Mouse (Mus musculus): Measurements from ENCODE around the gene Pdk1. TPM values are rescaled to one million over a fixed set of nuclear protein-coding genes. Genes with fewer than 3 reads are reported as not detected.

Pdk1 gene
- polyA plus RNA-seq, 1 experiment = 31.7 TPM

- peak overlapping the region; percentile 42; the same call in 1 of the 2 replicates for H3K27ac ChIP-seq (ENCODE audit: insufficient read depth, low read length)
- peaks cover 3% of the 10 kb centered on the region for H3K4me1 ChIP-seq (ENCODE audit: control insufficient read depth, insufficient read depth, low read length)
- TF ChIP-seq CTCF (IDR thresholded peaks at IDR 0.05; ENCODE audit: extremely low read depth, insufficient read depth, low read length) (no peak), POLR2A (IDR thresholded peaks at IDR 0.05; ENCODE audit: extremely low read depth, insufficient read depth, low read length) (no peak)
- H3K4me3 ChIP-seq (ENCODE audit: insufficient read depth, low read length) = no peak overlapping the region
These were observed 4.8 kb upstream of the Pdk1 start for GRCm38 (mm10) chr2:71868256-71868655.

GRCm38 (mm10) chr2:71872141-71872540, 883 bp upstream of the Pdk1 start:
- TF ChIP-seq CTCF (IDR thresholded peaks at IDR 0.05; ENCODE audit: extremely low read depth, insufficient read depth, low read length) = no peak
- no peak for TF ChIP-seq POLR2A (IDR thresholded peaks at IDR 0.05; ENCODE audit: extremely low read depth, insufficient read depth, low read length)
- no peak overlapping the region; the same call in 1 of the 2 replicates for H3K4me3 ChIP-seq (ENCODE audit: insufficient read depth, low read length)
- H3K27ac ChIP-seq (ENCODE audit: insufficient read depth, low read length) = no peak overlapping the region
- peaks cover 5% of the 10 kb centered on the region for H3K4me1 ChIP-seq (ENCODE audit: control insufficient read depth, insufficient read depth, low read length)

GRCm38 (mm10) chr2:71873474-71874322, 674 bp downstream of the Pdk1 start:
- Histone ChIP-seq H3K4me3 (ENCODE audit: insufficient read depth, low read length) (peak overlapping the region; percentile 42), H3K27ac (ENCODE audit: insufficient read depth, low read length) (peak overlapping the region; percentile 93)
- TF ChIP-seq POLR2A (IDR thresholded peaks at IDR 0.05; ENCODE audit: extremely low read depth, insufficient read depth, low read length) (no peak), CTCF (IDR thresholded peaks at IDR 0.05; ENCODE audit: extremely low read depth, insufficient read depth, low read length) (no peak)

GRCm38 (mm10) chr2:71874422-71874821, 1.4 kb downstream of the Pdk1 start:
- peak overlapping the region; percentile 42; the same call in 1 of the 2 replicates for H3K4me3 ChIP-seq (ENCODE audit: insufficient read depth, low read length)

More at GRCm38 (mm10) chr2:71873474-71874322, 674 bp downstream of the Pdk1 start:
- peaks cover 5% of the 10 kb centered on the region for H3K4me1 ChIP-seq (ENCODE audit: control insufficient read depth, insufficient read depth, low read length)

GRCm38 (mm10) chr2:71874836-71875235, 1.8 kb downstream of the Pdk1 start:
- H3K4me3 ChIP-seq (ENCODE audit: insufficient read depth, low read length) = peak overlapping the region; percentile 42; the same call in 1 of the 2 replicates
- H3K4me1 ChIP-seq (ENCODE audit: control insufficient read depth, insufficient read depth, low read length) = peaks cover 5% of the 10 kb centered on the region
- no peak overlapping the region for H3K27ac ChIP-seq (ENCODE audit: insufficient read depth, low read length)
- no peak for TF ChIP-seq POLR2A (IDR thresholded peaks at IDR 0.05; ENCODE audit: extremely low read depth, insufficient read depth, low read length)
- no peak for TF ChIP-seq CTCF (IDR thresholded peaks at IDR 0.05; ENCODE audit: extremely low read depth, insufficient read depth, low read length)

More at GRCm38 (mm10) chr2:71874422-71874821, 1.4 kb downstream of the Pdk1 start:
- Histone ChIP-seq H3K27ac (ENCODE audit: insufficient read depth, low read length) (no peak overlapping the region), H3K4me1 (ENCODE audit: control insufficient read depth, insufficient read depth, low read length) (peaks cover 5% of the 10 kb centered on the region)
- no peak for TF ChIP-seq POLR2A (IDR thresholded peaks at IDR 0.05; ENCODE audit: extremely low read depth, insufficient read depth, low read length)
- TF ChIP-seq CTCF (IDR thresholded peaks at IDR 0.05; ENCODE audit: extremely low read depth, insufficient read depth, low read length) = no peak

GRCm38 (mm10) chr2:71877865-71878264, 4.8 kb downstream of the Pdk1 start:
- TF ChIP-seq POLR2A (IDR thresholded peaks at IDR 0.05; ENCODE audit: extremely low read depth, insufficient read depth, low read length) (no peak), CTCF (IDR thresholded peaks at IDR 0.05; ENCODE audit: extremely low read depth, insufficient read depth, low read length) (no peak)
- Histone ChIP-seq H3K4me3 (ENCODE audit: insufficient read depth, low read length) (no peak overlapping the region), H3K27ac (ENCODE audit: insufficient read depth, low read length) (no peak overlapping the region), H3K4me1 (ENCODE audit: control insufficient read depth, insufficient read depth, low read length) (peaks cover 5% of the 10 kb centered on the region)

GRCm38 (mm10) chr2:71878441-71878840, 5.4 kb downstream of the Pdk1 start:
- no peak overlapping the region for H3K27ac ChIP-seq (ENCODE audit: insufficient read depth, low read length)
- H3K4me1 ChIP-seq (ENCODE audit: control insufficient read depth, insufficient read depth, low read length) = peaks cover 5% of the 10 kb centered on the region
- TF ChIP-seq CTCF (IDR thresholded peaks at IDR 0.05; ENCODE audit: extremely low read depth, insufficient read depth, low read length) = no peak
- TF ChIP-seq POLR2A (IDR thresholded peaks at IDR 0.05; ENCODE audit: extremely low read depth, insufficient read depth, low read length) = no peak
- H3K4me3 ChIP-seq (ENCODE audit: insufficient read depth, low read length) = no peak overlapping the region

- Histone ChIP-seq H3K27ac (ENCODE audit: insufficient read depth, low read length) (no peak overlapping the region), H3K4me1 (ENCODE audit: control insufficient read depth, insufficient read depth, low read length) (peaks cover 4% of the 10 kb centered on the region), H3K4me3 (ENCODE audit: insufficient read depth, low read length) (no peak overlapping the region)
- no peak for TF ChIP-seq CTCF (IDR thresholded peaks at IDR 0.05; ENCODE audit: extremely low read depth, insufficient read depth, low read length)
- TF ChIP-seq POLR2A (IDR thresholded peaks at IDR 0.05; ENCODE audit: extremely low read depth, insufficient read depth, low read length) = no peak
These were observed 5.9 kb downstream of the Pdk1 start for GRCm38 (mm10) chr2:71878943-71879342.

- no peaks in the 10 kb centered on the region for H3K4me1 ChIP-seq (ENCODE audit: control insufficient read depth, insufficient read depth, low read length)
- no peak overlapping the region for H3K27ac ChIP-seq (ENCODE audit: insufficient read depth, low read length)
- no peak overlapping the region for H3K4me3 ChIP-seq (ENCODE audit: insufficient read depth, low read length)
- TF ChIP-seq CTCF (IDR thresholded peaks at IDR 0.05; ENCODE audit: extremely low read depth, insufficient read depth, low read length) (no peak), POLR2A (IDR thresholded peaks at IDR 0.05; ENCODE audit: extremely low read depth, insufficient read depth, low read length) (no peak)
These were observed 10.1 kb downstream of the Pdk1 start for GRCm38 (mm10) chr2:71882914-71883651.

Data from cortical plate, adult 2 months (tissue).